Mouse (Mus musculus): ENCODE measurements around the gene Entpd8. TPM values are rescaled to one million over a fixed set of nuclear protein-coding genes. Genes with fewer than 3 reads are reported as not detected.

Gene Entpd8
- total RNA-seq, 2 experiments from 2014 or later = 2.0 to 5.4 TPM

- DNase-seq (ENCODE audit: low spot score in 2 of 2) = no peak
Measured at GRCm38 (mm10) chr2:25094785-25095108, 14.6 kb downstream of the Entpd8 start.

GRCm38 (mm10) chr2:25095109-25095850, 15.2 kb downstream of the Entpd8 start, which contains the start of gene Noxa1:
Noxa1 (minus strand) TSS chr2:25095149.
- no peak for DNase-seq (ENCODE audit: low spot score in 2 of 2)

DNA sequence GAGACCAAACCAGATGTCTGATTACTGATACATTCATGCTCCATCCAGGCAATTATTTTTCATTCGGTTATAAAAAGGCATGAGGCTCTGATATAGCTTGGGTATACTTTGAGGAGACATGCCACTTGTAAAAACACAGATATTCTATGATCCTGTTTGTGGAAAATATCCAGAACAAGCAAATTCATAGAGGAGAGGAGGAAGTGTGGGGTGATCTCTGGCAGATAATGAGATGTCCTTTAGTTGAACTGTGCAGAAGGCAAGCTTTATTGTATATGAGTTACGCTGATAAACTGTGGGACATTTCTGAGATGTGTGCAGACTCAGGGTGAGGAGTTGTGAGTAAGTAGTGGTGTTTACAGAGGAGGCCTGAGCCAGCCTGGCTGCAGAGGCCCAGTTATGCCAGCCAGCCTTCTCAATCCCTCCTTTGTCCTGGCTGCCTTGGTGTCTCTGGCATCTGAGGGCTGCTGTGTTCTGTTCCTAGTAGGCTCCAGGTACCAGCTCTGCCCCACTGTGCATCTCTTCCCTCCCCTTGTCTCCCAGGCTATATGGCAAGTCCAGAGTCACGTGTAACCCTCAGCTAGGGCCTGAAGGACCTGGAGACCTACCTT, 18.0 kb downstream of the Entpd8 start:
- no peak for DNase-seq (ENCODE audit: low spot score in 2 of 2)

DNA sequence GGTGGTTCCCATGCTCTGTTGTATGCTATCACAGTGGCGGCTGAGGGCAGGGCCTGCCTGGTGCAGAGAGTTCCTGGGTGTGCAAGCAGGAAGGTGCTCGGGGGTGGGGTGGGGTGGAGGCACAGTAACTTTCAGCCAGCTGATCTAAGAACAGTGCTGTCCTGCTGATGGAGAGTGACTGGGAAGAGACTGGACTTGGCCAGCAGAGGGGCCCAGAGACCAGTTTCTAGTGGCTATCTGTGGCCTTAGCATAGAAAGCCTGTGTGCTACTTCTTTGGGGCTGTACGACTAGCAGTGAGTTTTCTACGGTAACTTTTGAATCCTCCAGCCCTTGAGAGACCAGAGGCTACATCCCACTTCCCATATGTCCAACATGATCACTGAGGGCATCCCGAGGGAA, 18.9 kb downstream of the Entpd8 start:
- DNase-seq (ENCODE audit: low spot score in 2 of 2) = no peak

DNA sequence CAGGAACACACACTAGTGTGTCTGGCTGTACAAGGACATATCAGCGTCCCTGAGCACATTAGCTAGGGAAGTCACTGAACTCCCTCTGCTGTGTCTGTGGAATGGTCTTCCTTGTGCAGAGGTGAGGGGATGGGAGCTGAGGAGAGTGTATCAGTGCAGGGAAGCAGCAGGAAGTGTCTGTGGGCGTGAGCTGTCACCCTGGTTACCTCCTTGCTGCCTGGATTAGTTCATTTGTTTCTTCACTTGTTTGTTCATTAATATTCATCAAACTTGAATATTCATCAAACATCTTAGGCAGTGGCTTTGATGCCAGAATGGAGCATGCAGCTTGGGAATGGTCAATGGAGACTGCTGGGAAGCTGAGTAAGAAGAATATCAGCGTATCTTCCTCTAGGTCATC, 19.6 kb downstream of the Entpd8 start:
- no peak for DNase-seq (ENCODE audit: low spot score in 2 of 2)

- no peak for DNase-seq (ENCODE audit: low spot score in 2 of 2)
Measured at GRCm38 (mm10) chr2:25104122-25104521, 24.0 kb downstream of the Entpd8 start.

DNA sequence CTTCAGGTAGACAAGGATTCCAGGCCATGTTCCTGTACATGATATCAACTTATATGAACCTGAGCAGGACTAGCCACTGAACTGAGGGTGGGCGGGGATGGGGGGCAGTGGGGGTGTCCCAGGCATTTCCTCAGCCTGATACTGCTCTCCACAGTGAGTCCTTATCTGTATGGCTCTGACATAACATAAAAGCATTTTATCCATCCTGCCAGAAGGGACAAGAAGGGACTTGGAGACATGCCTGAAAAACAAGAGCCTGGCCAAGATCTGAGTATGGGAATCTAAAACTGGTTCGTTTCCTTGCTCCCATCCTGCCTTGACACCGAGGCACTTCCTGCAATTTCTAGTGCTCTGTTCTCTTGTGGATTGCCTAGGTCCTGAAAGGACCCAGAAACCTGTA, 25.9 kb downstream of the Entpd8 start:
- no peak for DNase-seq (ENCODE audit: low spot score in 2 of 2)

GRCm38 (mm10) chr2:25109487-25109886, 29.4 kb downstream of the Entpd8 start:
- no peak for DNase-seq (ENCODE audit: low spot score in 2 of 2)

DNA sequence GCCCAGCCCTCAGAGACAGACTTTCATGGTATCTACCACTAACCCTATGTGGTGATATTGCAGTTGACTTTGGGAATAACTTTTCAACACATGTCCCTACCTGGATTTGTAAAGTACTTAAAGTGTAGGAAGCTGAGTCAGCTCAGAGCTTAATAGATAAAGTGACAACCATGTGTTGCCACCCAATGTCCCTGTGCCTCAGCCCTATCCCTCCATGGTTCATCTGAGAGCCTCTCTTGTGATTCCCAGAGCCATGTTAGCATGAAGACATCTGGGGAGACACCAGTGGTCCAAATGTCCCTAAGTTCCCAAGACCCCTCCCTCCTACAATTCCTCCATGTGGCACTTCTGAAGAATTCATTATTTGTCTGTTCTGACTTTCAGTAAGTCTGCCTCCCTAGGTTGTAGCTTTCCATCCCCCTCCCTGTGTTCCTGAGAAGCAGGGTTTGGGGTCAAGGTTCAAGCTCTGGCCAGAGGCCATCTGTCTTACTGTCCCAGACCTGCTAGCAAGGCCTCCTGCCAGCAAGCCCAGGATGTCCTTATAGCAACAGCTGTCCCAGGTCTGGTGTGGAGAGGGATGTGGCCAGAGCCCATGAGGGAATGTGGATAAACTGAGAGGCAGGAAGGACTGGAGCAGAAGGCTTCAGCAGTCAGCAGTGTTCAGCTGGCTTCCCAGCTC, 30.5 kb downstream of the Entpd8 start:
- no peak for DNase-seq (ENCODE audit: low spot score in 2 of 2)

GRCm38 (mm10) chr2:25111184-25111791, 31.2 kb downstream of the Entpd8 start:
- DNase-seq (ENCODE audit: low spot score in 2 of 2) = no peak

DNA sequence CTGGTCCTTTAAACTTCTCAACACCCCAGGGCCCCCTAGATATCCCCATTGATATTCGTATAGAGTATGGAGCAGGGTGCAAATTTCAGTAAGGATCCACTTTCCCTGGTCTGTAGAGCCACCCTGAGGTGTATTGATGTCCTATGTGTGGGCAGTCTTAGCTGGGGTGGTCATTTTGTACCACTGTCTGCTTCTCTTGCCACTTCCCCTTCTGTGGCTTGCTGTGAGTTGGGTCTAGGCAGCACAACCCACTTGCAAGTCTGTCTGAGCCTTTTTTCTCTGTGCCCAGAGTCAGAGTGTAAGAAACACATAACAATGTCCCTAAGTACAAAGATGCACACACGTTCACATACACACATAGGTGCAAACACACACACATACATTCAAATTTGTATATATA, 34.2 kb downstream of the Entpd8 start:
- DNase-seq (ENCODE audit: low spot score in 2 of 2) = no peak

DNA sequence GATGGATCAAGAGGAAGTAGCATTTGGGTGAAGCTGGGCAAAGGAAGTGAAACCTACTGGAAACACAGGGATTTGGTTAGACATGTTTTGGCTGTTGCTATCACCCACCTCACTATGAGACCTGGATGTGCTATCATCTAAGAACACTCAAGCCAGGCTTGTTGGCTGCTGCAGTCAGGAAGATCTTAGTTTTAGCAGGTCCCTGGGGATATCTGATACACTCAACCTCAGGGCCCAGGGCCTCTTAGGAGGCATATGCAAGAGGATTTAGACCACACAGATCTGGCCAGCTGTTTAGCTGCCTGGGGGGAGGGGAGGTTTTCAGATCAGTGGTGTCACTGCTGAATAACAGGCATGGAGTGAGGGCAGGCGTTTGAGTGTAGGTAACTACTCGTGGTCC, 35.3 kb downstream of the Entpd8 start:
- no peak for DNase-seq (ENCODE audit: low spot score in 2 of 2)

DNA sequence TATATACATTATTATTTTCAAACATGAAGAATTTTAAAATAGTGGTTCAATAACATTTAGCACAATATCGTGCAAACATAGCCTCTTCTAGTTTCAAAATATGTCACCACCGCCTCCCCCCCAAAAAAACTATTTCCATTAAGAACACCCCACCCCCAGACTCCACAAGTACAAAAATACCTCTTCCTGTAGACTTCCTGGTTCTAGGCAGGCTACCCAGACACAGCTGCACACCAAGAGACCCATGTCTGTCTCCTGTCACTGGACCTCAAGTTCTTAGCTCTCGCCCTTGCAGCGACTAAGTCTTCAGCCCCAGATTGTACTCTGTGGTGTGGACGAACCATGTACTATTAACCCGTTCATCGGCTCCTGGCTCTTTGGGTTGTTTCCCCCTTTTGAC, 40.9 kb downstream of the Entpd8 start:
- no peak for DNase-seq (ENCODE audit: low spot score in 2 of 2)

DNA sequence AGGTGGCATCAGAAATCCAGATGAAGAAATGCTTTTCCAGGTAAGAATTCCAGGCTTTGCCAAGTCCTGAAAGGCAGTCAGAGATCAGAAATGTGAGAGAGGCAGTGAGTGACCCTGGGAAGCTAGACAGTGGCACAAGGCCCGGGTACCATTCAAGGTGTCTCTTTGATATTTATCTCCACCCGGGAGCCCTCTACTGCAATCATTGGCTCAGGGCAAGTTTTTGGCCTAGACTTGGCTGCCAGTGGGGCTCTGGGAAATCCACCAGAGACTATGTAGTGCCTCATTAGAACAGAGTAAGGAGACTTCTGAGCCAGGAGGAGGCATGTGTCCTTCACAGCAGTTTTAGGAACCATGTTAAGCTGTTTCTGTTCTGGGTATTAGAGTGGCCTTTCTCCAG, 42.6 kb downstream of the Entpd8 start:
- DNase-seq (ENCODE audit: low spot score in 2 of 2) = no peak

GRCm38 (mm10) chr2:25123527-25123926, 43.4 kb downstream of the Entpd8 start:
- DNase-seq (ENCODE audit: low spot score in 2 of 2) = no peak

DNA sequence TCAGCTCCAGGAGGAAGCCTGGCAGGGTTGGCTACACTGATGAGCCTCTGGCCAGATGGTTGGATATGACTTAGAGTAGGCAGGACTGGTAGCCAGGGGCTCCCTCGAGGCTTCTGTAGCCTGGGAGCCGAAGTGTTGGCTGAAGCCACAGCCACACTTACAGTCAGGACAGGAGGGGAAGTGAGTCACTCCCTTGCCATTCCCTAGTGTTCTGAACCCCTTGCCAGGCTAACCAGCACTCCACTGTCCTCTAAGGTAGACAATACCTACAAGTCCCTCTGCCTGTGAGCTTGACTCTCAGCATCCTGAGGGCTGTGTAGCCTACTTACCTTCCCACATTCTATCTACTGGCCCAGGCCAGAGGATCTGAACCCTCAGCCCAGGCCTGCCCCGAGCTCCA, 44.3 kb downstream of the Entpd8 start:
- no peak for DNase-seq (ENCODE audit: low spot score in 2 of 2)

DNA sequence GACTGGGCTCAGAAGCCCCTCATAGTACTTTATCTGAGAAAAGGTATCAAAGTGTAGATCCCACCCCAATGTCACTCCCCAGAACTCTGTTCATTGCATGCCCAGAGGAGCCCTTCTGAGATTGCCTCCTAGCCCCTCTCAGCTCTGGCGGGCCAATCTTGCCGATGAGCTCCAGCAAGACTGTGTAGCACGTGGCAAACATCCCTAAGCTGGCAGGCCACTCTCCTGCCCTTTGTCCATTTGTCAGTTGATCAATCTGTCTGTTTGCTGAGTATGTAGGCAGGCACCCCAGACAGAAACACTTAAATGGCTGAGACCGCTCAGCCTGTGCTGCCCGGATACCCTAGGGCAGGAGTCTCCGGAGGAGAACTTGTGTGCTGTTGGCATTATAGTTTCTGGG, 45.0 kb downstream of the Entpd8 start:
- DNase-seq (ENCODE audit: low spot score in 2 of 2) = no peak

DNA sequence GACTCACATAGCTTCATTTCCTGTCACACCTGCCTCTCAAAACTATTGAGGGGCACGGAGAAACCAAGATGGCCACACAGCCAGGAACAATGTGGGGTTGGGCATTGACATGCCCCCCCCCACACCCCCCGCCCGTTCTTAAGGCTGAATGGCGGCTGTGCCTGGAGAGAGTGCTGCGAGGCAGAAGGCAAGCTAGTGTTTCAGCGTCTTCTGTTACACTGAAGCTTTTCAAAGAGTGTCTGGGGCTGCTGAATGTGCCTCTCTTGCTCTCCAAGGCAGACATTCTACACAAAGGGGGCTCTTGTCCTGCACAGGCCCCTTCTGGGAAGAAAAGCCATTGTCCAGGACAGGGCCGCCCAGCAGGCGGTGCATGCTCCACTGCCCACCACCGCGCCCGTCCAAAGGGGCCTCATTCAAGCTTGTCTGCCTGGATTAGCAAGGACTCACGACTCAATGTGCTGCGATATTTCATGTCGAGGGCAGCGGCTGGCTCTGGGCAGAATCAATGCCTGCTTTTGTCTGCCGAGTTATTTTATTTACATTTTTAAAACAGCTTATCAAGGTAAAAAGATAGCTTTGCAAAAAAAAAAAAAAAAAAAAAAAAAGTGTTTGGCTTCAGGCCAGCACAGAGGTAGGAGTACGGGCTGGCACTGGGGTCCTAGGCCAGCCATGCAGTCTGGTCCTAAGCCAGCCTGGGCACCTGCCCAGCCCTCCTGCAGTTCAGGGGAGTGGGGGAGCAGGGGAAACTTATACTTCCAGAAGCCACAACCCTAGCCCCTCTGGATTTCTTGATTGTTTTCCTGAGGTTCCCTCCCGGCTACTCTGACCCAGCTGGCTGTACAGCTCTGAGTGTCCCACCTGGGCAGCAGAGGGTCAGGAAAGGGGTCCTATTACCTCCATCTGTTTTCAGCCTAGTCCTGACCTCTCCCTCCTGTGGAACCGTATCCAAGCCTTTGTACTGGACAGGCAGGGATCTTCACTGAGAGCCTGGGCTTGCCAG, 46.2 kb downstream of the Entpd8 start:
- DNase-seq (ENCODE audit: low spot score in 2 of 2) = no peak

DNA sequence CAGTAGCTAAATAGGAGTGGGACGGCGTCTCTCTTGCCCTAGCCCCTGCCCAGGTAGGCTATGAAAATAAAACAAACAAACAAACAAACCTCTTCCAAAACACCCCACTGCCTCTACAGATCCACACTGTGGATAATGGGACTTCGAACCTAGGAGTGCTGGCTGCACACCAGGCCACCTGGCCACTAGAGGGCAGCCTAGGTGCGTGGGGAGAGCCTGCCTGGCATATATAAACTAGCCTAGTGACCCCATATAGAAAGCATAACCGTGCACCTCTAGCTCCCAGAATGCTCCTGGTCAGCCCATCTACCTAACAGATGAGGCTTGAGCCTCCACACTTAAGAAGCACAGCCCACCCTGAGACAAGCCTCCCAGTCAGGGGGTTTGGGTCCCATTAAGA, 47.1 kb downstream of the Entpd8 start:
- peak in 1 of 2 experiments; percentile 52 for DNase-seq (ENCODE audit: low spot score in 2 of 2)

DNA sequence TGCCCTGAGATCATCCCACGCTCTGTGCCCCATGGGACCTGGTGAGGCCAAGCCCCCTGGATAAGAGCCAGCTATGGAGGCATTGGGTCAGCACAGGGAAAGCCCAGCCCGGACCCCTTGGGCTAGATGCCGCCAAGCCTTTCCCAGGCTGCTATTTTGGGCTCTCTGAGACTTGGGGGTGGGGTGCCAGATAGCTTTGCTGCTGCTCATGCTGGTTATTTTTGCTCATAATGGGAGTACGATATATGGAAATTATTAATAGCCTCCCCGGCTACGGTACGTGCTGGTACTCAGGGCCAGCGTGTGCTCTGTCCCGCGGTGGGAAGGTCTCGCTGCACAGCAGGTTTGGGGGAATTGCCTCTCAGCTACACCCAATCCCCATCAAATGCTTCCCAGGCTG, 48.0 kb downstream of the Entpd8 start:
- DNase-seq (ENCODE audit: low spot score in 2 of 2) = no peak

- no peak for DNase-seq (ENCODE audit: low spot score in 2 of 2)
Measured at GRCm38 (mm10) chr2:25131601-25132000, 51.5 kb downstream of the Entpd8 start.

All from adrenal gland, postnatal 4 days (tissue).